Mouse (Mus musculus) embryonic facial prominence, embryonic 10.5 days (tissue): ENCODE data around the gene Hdac1. TPM values are rescaled to one million over a fixed set of nuclear protein-coding genes. Genes with fewer than 3 reads are reported as not detected.
"Not testable (repeated sequence)": the region's sequence is repeated elsewhere in the genome, so short reads cannot be mapped to it uniquely, and the experiment has no call there.

Source experiments
- DNase-seq: peaks from one replicate; pipeline ENCODE4 v3.0.0-alpha.2; 2017; ENCODE audit warnings: low spot score
- H3K27ac ChIP-seq: fragments of 300-500 bp; sonication (generic); replicated peaks from 2 replicates; pipeline ENCODE4 v1.5.1; 2016; ENCODE audit warnings: mild to moderate bottlenecking
- H3K27me3 ChIP-seq: fragments of 300-500 bp; sonication (generic); replicated peaks from 2 replicates; pipeline ENCODE4 v1.6.1; 2016; ENCODE audit warnings: low read depth, mild to moderate bottlenecking; ENCODE audit not compliant: poor library complexity, severe bottlenecking
- H3K36me3 ChIP-seq: fragments of 300-500 bp; sonication (generic); replicated peaks from 2 replicates; pipeline ENCODE4 v1.6.1; 2016; ENCODE audit warnings: mild to moderate bottlenecking, moderate library complexity
- H3K4me1 ChIP-seq: fragments of 300-500 bp; sonication (generic); 2 replicates; pipeline ENCODE4 v1.6.1; 2016
- H3K4me3 ChIP-seq: fragments of 300-500 bp; sonication (generic); 2 replicates; pipeline ENCODE4 v1.5.1; 2016; ENCODE audit warnings: mild to moderate bottlenecking, moderate library complexity
- H3K9me3 ChIP-seq: fragments of 300-500 bp; sonication (generic); 2 replicates; pipeline ENCODE4 v1.6.1; 2016; ENCODE audit warnings: mild to moderate bottlenecking
- WGBS: fragments of 180-500 bp; shearing (Covaris S2); methylation state at CpG from one replicate; pipeline ENCODE4 v1.1.7; 2016; 5-methylcytosine and 5-hydroxymethylcytosine counted together
- polyA plus RNA-seq: library from polyadenylated mRNA; unstranded; fragments of >200 nt; fragmentation: Nextera tagmentation; extraction: Ambion mirVana; gene quantifications from 2 replicates; pipeline ENCODE4 v1.2.1, GENCODE M21; 2016

Hdac1 gene
- polyA plus RNA-seq, 1 experiment from 2014 or later, result 302 TPM

- Histone ChIP-seq H3K4me3 (peak overlapping the region; percentile 66), H3K9me3 (no peaks in the 10 kb centered on the region), H3K4me1 (peaks cover 34% of the 10 kb centered on the region), H3K27me3 (peaks cover 17% of the 10 kb centered on the region), H3K36me3 (no peaks in the 10 kb centered on the region), H3K27ac (peak overlapping the region; percentile 84)
- under 1% methylated on average over 24 of the region's 24 CpGs for WGBS
- DNase-seq, result no peak
Measured at GRCm38 (mm10) chr4:129555862-129556531, 13.5 kb upstream of the Hdac1 start.

- Histone ChIP-seq H3K27me3 (peaks cover 17% of the 10 kb centered on the region), H3K36me3 (no peaks in the 10 kb centered on the region), H3K4me3 (peak overlapping the region; percentile 66), H3K4me1 (peaks cover 39% of the 10 kb centered on the region), H3K9me3 (no peaks in the 10 kb centered on the region), H3K27ac (peak overlapping the region; percentile 84)
- 2% methylated on average over 16 of the region's 16 CpGs for WGBS
- peak; percentile 72 for DNase-seq
Measured at GRCm38 (mm10) chr4:129555421-129555861, 12.9 kb upstream of the Hdac1 start.

- 88% methylated on average over 6 of the region's 6 CpGs for WGBS
Measured at GRCm38 (mm10) chr4:129554512-129554911, 12.0 kb upstream of the Hdac1 start.

DNA sequence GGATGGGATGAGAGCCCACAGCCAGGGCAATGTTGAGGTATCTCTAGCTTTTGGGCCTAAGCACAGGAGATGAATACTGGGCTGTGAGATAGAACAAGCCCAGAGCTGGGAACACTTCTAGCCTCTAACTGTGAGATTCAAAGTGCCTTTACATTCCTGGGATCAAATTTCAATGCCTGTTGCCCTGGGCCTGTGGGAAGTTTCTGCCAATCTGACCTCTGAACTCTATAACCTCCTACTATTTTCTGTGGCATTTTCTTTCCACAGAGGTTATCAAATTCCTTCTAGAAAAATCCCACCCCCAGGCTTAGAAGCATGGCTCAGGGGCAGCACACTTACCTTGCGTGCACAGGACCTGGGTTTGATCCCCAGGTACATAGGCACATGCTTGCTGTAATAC is 7.8 kb upstream of the Hdac1 start:
- Histone ChIP-seq H3K9me3 (no peaks in the 10 kb centered on the region), H3K27ac (no peak overlapping the region; the same call in 1 of the 2 replicates), H3K4me1 (peaks cover 20% of the 10 kb centered on the region), H3K27me3 (peaks cover 7% of the 10 kb centered on the region), H3K4me3 (no peak overlapping the region), H3K36me3 (0 out of 2 replicates have a peak, but pooled peaks cover 8% of the 10 kb centered on the region)
- WGBS, result 41% methylated on average over 1 of the region's 1 CpGs
- DNase-seq, result peak; percentile 18

More at GRCm38 (mm10) chr4:129554512-129554911, 12.0 kb upstream of the Hdac1 start:
- not testable (repeated sequence) for H3K9me3 ChIP-seq, H3K27ac ChIP-seq, H3K4me3 ChIP-seq, DNase-seq, H3K36me3 ChIP-seq
- H3K27me3 ChIP-seq, result peaks cover 17% of the 10 kb centered on the region
- H3K4me1 ChIP-seq, result peaks cover 47% of the 10 kb centered on the region

DNA sequence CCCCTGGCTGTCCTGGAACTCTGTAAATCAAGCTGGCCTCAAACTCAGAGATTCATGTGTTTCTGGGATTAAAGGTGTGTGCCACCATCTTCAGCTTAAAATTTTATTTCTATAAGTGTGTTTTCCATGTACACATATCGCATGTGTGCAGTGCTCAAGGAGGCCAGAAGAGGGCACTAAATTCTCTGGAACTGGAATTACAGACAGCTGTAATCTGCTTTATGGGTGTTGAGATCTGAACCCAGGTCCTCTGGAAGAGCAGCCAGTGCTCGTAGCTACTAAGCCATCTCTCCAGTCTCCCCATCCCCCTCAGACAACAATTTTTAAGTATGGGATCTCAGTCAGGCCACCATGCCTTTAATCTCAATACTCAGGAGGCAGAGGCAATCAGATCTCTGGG is 6.8 kb upstream of the Hdac1 start:
- H3K27ac ChIP-seq, result no peak overlapping the region
- DNase-seq, result no peak
- 94% methylated on average over 2 of the region's 2 CpGs for WGBS
- H3K4me1 ChIP-seq, result peaks cover 13% of the 10 kb centered on the region
- no peak overlapping the region for H3K4me3 ChIP-seq
- H3K9me3 ChIP-seq, result no peaks in the 10 kb centered on the region
- H3K27me3 ChIP-seq, result no peaks in the 10 kb centered on the region
- H3K36me3 ChIP-seq, result 0 out of 2 replicates have a peak, but pooled peaks cover 8% of the 10 kb centered on the region

DNA sequence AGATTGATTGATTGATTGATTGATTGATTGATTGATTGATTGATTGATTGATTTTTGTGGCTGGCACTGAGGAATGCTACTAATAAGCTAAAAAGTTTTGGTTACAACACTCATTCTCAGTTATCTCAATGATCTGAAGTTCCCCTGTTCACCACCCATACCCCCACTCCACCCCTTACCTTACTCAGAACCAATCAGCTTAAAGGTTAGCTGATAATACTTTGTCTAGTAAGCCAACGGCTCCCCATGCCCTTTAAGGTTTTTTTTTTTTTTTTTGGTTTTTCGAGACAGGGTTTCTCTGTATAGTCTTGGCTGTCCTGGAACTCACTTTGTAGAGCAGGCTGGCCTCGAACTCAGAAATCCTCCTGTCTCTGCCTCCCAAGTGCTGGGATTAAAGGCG is 5.1 kb upstream of the Hdac1 start:
- not testable (repeated sequence) for DNase-seq, H3K27me3 ChIP-seq, H3K9me3 ChIP-seq, H3K27ac ChIP-seq, H3K4me3 ChIP-seq, H3K36me3 ChIP-seq
- peaks cover 16% of the 10 kb centered on the region for H3K4me1 ChIP-seq
- 88% methylated on average over 4 of the region's 4 CpGs for WGBS

DNA sequence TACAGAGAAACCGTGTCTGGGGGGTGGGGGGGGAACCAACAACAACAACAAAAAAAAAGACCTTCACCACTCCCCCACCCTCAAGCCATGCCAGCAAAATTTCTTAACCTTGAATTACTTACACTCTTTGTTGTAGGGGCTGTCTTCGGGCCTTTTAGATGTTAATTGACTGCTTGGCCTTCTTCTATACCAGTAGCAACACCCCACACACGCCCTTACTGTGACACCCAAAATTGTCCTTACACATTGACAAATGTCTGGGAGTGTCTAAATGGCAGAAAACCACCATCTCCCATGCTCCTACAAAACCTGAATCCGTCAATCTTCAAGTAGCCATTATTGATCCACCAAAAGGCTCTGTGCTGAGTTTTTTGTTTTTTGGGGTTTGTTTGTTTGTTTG is 1.6 kb upstream of the Hdac1 start:
- no peak overlapping the region for H3K4me3 ChIP-seq
- peaks cover 26% of the 10 kb centered on the region for H3K4me1 ChIP-seq
- no peaks in the 10 kb centered on the region for H3K27me3 ChIP-seq
- no peaks in the 10 kb centered on the region for H3K9me3 ChIP-seq
- DNase-seq, result no peak
- 89% methylated on average over 4 of the region's 4 CpGs for WGBS
- H3K36me3 ChIP-seq, result peaks cover 27% of the 10 kb centered on the region
- no peak overlapping the region for H3K27ac ChIP-seq

- DNase-seq, result peak; percentile 54
- H3K4me3 ChIP-seq, result peak overlapping the region; percentile 96
- under 1% methylated on average over 30 of the region's 30 CpGs for WGBS
Measured at GRCm38 (mm10) chr4:129541868-129542591, 483 bp downstream of the Hdac1 start.

GRCm38 (mm10) chr4:129540012-129540411 is 2.5 kb downstream of the Hdac1 start:
- Histone ChIP-seq H3K4me3 (peak overlapping the region; percentile 13; the same call in 1 of the 2 replicates), H3K27ac (no peak overlapping the region), H3K9me3 (no peaks in the 10 kb centered on the region), H3K27me3 (no peaks in the 10 kb centered on the region), H3K4me1 (peaks cover 26% of the 10 kb centered on the region), H3K36me3 (peaks cover 57% of the 10 kb centered on the region)
- DNase-seq, result no peak
- WGBS, result 90% methylated on average over 6 of the region's 6 CpGs

More at GRCm38 (mm10) chr4:129541868-129542591, 483 bp downstream of the Hdac1 start:
- Histone ChIP-seq H3K36me3 (peaks cover 40% of the 10 kb centered on the region), H3K9me3 (no peaks in the 10 kb centered on the region), H3K27me3 (no peaks in the 10 kb centered on the region), H3K27ac (peak overlapping the region; percentile 96), H3K4me1 (peaks cover 26% of the 10 kb centered on the region)

DNA sequence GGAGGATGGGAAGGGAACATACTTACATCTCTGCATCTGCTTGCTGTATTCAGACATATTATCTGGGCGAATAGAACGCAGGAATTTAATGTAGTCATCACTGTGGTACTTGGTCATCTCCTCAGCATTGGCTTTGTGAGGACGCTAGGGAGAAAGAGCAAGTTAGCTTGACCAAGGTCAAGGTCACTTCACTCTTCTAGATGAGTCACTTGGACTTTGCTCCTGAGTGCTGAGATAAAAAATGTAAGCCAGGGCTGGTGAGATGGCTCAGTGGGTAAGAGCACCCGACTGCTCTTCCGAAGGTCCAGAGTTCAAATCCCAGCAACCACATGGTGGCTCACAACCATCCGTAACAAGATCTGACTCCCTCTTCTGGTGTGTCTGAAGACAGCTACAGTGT is 13.6 kb downstream of the Hdac1 start:
- not testable (repeated sequence) for H3K9me3 ChIP-seq, H3K4me1 ChIP-seq, H3K4me3 ChIP-seq, H3K27me3 ChIP-seq, H3K27ac ChIP-seq, DNase-seq
- WGBS, result 94% methylated on average over 6 of the region's 6 CpGs
- H3K36me3 ChIP-seq, result peaks cover 98% of the 10 kb centered on the region

DNA sequence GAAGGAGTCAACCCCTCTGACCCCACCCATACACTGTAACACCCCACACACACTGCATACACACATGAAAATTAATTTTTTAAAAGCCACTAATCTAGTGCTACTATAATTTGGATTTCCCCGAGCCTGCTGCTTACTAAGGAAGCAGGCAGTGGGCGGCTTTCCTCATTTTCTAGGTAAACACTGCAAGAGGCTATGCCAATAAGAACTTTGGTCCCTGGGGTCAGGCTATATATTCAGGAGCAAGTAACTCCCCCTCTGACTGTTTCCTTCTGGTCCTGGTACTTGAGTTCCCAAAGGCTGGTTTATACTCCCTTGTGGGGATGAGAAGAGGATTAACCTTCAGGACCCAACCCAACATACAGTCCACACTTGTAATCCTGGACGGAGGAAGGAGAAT is 16.6 kb downstream of the Hdac1 start:
- Histone ChIP-seq H3K9me3 (no peaks in the 10 kb centered on the region), H3K36me3 (peaks cover 98% of the 10 kb centered on the region), H3K4me3 (no peak overlapping the region), H3K27me3 (no peaks in the 10 kb centered on the region), H3K4me1 (no peaks in the 10 kb centered on the region), H3K27ac (no peak overlapping the region)
- 92% methylated on average over 3 of the region's 3 CpGs for WGBS
- DNase-seq, result no peak

DNA sequence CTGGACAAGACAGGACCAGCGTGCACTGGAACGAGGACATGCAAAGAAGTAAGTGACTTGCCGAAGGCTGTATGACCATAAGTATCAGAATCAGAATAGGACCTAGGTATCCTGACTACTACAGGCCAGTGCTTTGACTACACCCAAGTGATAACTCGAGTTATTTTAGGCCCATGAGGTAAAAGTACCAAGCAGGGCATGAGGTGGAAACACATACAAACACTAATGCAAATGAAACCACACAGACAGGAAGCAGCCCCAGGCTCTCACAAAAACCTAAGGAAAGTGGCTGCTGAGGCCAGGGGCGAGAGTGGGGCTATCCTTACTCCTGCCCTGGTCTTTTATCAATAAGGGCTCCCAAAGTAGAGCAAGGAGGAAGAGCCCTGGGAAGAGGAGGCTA is 17.2 kb downstream of the Hdac1 start:
- no peak overlapping the region for H3K4me3 ChIP-seq
- no peak for DNase-seq
- H3K9me3 ChIP-seq, result no peaks in the 10 kb centered on the region
- H3K27ac ChIP-seq, result no peak overlapping the region
- H3K4me1 ChIP-seq, result no peaks in the 10 kb centered on the region
- H3K36me3 ChIP-seq, result peaks cover 98% of the 10 kb centered on the region
- no peaks in the 10 kb centered on the region for H3K27me3 ChIP-seq
- 91% methylated on average over 5 of the region's 5 CpGs for WGBS

- Histone ChIP-seq H3K9me3 (no peaks in the 10 kb centered on the region), H3K36me3 (peaks cover 94% of the 10 kb centered on the region), H3K4me1 (peaks cover 22% of the 10 kb centered on the region), H3K27ac (no peak overlapping the region), H3K4me3 (no peak overlapping the region), H3K27me3 (no peaks in the 10 kb centered on the region)
- 93% methylated on average over 8 of the region's 8 CpGs for WGBS
- no peak for DNase-seq
Measured at GRCm38 (mm10) chr4:129518519-129518918, 24.0 kb downstream of the Hdac1 start.
